Mouse (Mus musculus) CD4-positive, CD25-positive, alpha-beta regulatory T cell, adult 4 months (primary cell): ENCODE results near the gene Ccnt1. TPM values are rescaled to one million over a fixed set of nuclear protein-coding genes. Genes with fewer than 3 reads are reported as not detected.
"Not testable (repeated sequence)": the region's sequence is repeated elsewhere in the genome, so short reads cannot be mapped to it uniquely, and the experiment has no call there.

Experiments
- ATAC-seq: one replicate; pipeline ENCODE4 v1.8.0; 2017
- polyA plus RNA-seq, 2 experiments: library from polyadenylated mRNA; unstranded; fragments of 100-300 nt; shearing (Covaris generic); gene quantifications; one replicate each; pipeline ENCODE4 v1.2.1; 2017

The Ccnt1 gene
- polyA plus RNA-seq, 2 experiments from 2014 or later, result 103 to 104 TPM

DNA sequence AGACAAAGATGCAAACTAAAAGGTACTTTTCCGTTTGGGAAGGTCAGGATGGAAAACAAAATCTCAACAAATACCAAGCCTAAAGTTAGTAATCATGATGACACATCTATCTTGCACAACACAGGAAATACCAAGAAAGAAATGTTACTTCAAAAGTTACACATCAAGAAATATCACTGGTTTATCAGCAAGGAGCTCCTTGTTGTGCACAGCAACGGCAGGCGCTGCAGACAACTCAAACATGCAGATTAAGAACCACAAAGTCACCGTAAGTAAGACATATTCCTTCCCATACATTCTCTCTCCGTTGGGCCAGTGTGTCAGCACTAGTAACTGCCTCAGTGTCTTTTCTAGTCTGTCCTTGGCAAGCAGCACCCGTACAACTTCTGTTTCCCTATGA is 29.7 kb downstream of the Ccnt1 start:
- no peak for ATAC-seq

DNA sequence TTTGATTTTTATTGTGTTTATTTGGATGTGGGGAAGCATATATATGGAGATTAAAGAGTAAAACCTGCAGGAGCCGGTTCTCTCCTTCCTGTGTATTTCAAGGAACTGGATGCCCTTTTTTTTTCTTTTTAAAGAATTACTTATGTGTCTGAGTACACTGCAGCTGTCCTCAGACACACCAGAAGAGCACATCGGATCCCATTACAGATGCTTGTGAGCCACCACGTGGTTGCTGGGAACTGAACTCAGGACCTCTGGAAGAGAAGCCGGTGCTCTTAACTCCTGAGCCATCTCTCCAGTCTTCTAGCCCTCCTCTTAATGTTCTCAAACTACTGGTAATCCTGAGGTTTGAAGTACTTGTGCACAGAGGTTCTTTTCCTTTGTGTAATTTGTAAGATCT is 32.8 kb downstream of the Ccnt1 start:
- no peak for ATAC-seq

DNA sequence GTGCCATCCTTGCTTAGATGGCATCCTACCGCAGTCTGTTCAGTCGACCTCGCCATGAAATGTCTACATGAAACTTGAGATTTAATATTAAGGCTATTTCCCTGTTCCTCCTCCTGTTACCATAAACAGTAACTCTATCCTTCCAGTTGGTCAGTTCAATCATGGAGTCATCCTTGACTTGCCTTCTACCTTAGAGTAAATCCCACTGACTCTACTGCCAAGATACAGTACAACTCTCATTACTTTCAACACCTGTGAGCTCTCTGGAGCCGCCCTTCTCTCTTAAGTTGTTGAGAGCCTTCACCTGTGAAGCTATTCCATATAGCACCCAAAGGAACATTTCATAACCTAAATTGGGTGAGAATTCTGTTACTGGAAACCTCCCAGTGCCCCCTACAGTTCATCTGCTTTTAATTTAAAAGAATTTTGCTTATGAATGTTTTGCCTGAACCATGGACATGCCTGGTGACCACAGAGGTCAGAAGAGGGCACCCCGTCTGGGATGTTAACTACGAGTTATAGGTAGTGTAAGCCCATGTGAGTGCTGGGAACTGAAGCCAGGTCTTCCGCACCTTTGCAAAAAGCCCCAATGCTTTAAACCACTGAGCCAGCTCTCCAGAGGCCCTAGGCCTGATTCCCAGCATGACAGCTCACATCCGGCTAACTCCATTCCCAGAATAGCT is 33.8 kb downstream of the Ccnt1 start:
- no peak for ATAC-seq

DNA sequence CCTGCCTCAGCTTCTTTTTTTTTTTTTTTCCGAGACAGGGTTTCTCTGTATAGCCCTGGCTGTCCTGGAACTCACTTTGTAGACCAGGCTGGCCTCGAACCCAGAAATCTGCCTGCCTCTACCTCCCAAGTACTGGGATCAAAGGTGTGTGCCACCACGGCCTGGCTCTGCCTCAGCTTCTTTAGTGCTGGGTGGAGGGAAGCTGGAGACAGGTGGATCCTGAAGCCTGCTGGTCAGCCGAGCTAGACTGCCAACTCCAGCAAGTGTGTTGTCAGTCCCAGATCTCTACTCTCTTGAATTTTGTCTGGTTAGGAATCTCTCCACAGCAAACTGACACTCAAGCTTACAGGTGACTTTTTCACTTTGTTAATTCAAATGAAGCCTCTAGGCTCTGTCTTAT is 34.8 kb downstream of the Ccnt1 start:
- no peak for ATAC-seq

DNA sequence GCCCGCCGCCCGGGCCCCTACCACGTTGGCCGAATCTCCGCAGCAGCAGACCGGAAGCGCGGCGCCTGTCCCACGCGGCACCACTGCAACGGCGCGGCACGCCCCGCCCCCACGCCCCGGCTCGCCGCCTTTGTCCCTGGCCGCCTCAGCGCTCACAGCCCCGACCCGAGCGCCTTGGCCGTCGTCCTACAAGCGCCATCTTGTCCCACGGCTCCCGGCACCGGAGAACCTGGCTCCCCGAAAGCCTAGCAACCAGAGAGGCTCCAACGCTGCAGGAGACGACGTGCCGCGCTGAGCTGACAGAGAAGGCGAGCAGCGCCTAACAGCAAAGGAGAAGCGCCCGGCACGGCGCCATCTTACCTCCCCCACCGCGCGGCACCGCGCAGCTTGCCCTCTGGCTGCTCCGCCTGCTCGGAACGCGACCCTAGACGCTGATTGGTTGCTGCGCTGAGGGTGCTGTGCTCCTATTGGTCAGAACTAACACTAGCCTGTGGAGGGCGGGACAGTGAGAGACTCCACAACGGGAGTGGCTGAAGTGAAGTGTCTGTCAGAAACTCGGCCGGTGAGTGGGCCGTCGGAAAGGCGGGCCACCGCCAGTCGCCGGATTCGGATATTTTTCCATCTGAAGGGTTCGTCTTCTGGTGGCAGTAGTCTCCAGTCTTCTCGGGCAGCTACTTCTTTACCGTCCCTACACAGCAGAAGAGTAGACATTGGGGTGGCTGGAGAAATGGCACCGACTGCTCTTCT is 36.7 kb downstream of the Ccnt1 start, which contains the start of gene Kansl2:
Gene Kansl2 (minus strand): TSS at position 384 of the 747 bp plus-strand sequence.
- ATAC-seq, result peak; percentile 99

DNA sequence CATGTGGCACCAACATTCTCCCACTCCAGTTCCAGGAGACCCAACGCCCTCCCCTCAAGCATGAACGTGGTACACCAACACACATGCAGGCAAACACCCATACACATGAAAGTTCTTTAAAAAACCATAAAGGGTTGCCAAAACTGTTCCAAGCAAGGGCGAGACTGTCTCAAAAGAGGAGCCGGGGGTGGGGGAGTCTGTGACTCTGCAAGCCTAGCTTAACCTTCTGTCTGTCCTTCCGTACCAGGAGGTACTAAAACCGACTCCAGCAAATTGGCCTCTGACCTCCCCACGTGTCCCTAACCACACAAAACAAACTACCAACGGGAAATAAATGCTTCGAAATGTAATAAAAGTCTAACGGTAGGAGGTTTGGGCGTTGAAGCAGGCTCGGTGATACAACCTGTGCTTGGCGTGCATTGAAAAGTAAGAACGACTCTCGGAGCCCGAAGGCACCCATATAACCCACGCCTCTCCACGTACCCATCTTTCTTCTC is 37.6 kb downstream of the Ccnt1 start:
- ATAC-seq, result no peak

DNA sequence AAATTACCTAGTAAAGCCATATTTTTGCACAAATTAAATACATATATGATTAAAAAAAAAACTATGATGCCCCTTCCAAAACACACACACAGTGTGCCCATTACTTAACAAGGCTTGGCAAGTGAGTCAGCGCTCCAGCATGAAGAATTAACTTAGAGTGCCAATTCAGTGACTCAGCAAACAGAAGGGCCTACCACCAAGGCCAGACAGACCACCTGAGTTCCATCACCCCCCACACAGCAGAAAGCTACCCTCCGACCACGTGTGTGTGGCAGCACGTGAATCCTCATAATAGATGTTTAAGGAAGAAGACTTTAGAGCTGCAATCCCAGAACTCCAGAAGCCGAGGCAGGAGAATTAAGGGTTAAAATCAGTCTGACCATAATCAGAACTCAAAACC is 38.4 kb downstream of the Ccnt1 start:
- no peak for ATAC-seq

DNA sequence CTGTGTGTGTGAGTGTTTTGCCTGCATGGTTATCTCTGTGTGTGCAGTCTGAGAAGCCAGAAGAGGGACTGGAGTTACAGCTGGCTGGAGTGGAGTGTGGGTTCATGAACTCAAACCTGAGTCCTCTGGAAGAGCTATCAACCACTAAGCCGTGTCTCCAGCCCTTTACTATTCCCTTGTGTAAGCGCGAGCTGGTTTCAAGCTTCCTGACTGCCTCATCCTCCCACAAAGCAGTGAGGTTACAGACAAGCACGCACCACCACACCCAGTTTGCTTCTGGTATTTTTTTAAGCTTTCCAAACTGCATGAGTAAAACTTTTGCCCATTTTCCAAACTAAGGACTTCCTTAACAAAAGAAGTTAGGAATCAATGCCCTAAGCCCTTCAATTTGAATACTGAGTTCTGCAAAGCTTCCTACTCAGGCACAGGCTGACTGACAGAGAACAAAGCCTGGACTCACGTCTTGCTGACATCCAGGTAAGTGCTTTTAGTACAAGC is 42.6 kb downstream of the Ccnt1 start:
- ATAC-seq, result no peak

DNA sequence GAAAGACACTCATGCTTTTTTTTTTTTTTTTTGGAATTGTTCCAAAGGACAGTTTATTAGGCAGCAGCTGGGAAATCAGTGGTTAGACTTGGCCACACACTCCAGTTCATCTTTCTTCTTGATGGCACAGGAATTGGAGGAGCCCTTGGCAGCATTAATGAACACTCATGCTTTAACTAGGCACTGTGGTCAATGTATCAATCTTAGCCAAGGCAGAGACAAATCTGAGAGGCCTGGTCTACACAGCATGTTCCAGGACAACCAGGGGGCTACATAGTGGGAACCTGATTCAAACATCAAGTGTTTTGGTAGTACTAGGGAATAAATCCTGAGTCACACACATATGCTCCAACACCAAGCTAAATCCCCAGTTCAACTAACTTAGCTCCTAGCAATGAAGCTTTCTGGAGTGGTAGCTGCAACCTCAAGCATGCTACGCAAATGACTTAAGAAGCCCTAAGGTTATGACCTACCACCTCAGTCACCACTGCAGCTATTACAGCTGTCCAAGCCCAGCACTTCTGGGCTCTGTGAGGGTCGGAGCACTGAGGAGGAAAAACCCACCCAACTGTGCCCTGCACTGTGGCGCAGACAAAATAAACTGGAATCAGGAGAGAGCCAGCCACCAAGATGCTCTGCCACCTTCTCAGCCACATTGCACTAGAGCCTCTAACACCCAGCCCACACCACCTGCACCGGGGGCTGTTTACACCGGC is 43.5 kb downstream of the Ccnt1 start:
- no peak for ATAC-seq

DNA sequence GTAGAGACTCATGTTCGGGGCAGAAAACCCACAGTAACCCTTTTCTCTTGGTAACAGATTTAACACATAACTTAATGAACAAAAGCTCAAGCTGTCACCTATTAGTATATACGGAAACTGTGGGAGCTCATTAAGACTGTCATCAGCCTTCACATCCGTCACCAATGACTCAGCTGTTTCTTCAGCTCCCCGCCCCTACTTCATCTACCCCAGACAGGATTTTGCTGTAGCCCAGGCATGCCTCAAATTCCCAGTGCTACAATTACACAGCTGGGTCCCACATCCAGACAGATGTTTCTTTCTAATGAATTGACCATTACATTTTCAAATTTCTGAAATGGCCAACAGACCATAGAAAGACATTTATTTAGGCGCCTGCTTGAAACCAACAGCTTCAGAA is 44.7 kb downstream of the Ccnt1 start:
- no peak for ATAC-seq

DNA sequence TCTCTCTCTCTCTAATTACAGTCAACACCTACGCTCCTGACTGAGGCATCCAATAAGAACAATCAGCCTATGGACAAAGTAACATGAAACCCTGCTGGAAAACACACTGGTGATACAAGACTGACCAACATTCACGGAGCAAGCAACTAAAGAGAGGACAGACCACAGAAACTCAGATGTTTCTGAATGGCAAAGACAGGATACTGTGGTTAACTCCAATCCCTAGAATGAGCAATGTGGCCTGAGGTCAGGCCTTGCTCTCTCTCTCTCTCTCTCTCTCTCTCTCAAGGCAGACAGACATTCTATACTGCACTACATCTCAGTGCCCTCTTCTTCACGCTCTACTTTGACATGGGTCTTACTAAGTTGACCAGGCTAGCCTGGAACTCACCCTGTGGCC is 49.5 kb downstream of the Ccnt1 start:
- no peak for ATAC-seq

DNA sequence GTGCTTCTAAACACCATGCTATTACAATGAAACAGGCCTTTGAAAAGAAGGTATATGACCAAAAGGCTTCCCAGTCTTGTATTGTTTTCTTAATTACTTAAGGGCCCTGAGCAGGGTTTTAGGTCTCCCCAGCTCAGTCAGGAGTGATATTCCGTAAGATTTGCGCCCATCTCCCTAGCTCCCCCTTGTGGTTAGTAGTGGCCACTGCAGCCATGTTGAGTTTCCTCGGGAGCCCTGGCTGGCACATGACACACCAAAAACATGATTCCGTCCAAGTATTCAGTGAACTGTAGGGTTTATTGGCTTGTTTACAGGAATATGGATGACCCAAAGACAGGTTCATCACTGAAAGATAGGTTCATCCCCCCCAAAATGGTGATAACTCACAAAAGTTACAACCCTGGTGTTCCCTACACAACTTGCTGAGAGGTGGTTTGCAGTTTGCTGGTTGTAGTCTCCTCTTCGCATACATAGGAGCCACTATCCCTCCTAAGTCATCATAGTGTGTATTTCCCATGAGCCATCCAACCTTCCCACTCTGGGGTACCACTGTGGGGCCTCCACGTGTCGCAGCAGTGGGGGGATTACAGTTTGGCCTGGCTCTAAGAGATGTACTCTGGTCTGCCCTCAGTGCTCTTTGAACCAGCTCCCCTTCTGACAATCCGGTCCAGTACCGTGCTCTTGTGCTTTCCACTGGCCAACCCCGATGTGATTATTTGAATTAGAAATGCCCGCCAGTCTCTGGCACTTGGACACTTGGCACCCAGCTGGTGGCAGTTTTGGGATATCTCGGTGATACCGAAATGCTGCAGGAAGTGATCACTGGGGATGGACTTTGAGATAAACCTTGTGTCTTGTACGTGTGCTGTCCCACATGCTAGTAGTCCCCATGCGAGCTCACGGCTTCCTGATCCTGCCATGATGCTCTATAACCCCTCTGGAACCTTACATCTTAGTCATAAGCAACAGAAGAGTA is 53.1 kb downstream of the Ccnt1 start:
- no peak for ATAC-seq

DNA sequence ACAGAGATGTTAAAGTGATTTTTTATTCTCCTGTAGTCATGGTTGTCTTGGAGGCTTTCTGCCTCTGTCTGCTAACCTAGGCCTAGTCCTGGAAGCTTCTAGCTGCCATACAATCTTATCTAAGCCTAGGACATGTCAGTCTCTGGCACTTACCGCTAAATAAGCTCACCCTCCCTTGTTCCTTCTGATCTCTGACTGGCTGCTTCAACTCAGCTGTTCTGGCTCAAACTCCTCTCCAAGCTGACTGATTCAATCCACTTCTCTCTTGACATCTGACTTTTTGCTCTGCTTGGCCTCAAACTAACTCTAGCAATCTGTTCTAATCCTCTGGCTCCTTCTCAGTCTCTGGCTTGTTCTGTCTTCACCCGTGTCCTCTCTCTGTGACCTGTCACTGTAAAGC is 55.9 kb downstream of the Ccnt1 start:
- ATAC-seq, result not testable (repeated sequence)

DNA sequence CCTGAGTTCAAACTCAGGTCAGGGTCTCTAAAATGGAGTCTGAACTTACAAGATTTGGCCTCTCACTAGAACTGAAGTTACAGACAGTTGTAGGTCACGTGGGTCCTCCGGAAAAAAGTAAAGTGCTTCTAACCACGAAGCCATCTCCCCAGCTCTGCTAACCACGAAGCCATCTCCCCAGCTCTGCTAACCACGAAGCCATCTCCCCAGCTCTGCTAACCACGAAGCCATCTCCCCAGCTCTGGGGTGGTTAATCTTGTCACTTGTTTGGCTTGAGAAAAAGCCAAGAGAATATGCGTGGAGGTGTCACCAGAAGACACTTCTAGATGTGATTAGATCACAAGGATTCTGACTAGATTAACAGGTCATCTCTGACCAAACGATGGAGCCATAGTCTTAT is 56.6 kb downstream of the Ccnt1 start:
- ATAC-seq, result peak; percentile 70

DNA sequence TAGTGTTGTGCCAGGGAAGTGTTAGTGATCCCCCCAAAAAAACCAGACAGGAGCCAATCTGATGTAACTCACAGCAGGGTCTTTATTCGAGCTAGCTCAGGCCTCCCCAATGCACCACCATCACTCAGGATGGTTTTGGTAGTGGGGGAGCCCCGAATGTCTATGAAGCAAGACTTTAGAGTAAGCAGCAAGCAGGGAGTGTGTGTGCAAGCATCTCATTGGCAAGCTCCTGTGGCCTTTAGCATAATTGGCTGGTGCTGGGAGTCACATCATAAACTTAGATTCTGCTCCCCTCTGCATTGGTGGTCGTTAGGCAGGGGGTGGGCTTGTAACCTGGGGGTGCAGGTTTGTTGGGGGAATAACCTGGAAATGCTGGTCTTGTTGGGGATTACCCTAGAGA is 57.0 kb downstream of the Ccnt1 start:
- ATAC-seq, result peak; percentile 24

DNA sequence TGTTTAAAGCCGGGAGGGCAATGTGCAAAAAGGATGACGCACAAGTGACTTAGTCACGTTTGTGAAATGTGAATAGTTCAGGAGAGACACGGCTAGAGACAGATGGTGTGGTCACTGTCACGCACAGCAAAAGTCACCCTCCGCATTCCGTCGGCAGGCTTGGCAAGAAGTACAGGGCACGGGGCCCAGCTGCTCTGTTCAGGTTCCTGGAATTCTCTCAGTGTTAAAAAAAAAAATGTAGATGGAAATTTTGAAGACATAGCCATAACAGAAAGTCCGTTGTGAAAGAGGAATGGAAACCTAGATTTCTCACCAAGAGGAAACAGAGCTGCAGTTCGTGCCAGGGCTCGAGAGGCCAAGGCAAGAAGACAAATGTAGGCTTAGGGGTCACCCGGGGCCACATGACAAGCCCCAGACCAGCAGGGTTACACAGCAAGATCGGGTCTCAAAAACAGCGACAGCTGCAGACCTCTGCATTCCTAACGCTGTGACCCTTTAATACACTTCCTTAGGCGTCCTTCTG is 57.9 kb downstream of the Ccnt1 start:
- no peak for ATAC-seq

DNA sequence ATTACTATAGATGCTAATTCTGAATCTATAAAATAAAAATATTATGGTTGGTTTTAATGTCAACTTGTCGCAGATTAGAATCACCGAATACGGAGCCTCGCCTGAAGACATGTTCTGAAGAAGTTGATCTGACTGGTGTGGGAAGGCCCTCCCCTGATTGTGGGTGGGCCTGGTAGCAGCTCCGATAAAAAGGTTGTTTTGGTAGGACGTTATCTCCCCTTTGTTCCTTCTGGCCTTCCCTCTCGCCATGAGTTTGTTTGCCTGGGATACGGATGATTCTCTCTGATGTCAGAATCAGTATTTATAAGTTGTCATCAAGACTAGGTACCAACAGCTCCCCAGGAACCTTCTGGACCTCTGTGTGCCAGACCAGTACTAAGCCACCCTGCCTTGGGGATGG is 58.5 kb downstream of the Ccnt1 start:
- no peak for ATAC-seq

DNA sequence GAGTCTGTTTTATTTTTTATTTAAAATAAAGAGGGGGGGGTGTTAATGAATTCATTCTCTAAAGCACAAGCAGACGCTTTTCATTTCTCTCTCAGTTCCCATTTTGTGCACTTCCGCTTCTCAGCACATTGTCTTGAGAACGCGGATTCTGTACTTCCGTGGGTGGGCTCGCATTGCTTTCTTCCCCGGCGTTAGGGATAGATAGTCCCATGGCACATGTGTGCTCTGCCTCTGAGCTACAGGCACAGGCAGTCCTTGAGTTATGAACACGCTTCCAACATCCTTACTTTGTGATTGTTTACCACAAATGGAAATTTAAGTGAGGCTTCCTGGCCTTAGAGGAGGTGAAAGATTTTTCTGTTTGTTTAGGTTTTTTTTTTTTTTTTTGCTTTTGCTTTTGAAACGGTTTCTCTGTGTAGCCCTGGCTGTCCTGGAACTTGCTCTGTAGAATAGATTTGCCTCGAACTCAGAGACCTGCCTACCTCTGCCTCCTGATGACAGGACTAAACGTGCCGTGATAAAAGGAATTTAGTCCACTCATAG is 59.3 kb downstream of the Ccnt1 start:
- peak; percentile 22 for ATAC-seq

DNA sequence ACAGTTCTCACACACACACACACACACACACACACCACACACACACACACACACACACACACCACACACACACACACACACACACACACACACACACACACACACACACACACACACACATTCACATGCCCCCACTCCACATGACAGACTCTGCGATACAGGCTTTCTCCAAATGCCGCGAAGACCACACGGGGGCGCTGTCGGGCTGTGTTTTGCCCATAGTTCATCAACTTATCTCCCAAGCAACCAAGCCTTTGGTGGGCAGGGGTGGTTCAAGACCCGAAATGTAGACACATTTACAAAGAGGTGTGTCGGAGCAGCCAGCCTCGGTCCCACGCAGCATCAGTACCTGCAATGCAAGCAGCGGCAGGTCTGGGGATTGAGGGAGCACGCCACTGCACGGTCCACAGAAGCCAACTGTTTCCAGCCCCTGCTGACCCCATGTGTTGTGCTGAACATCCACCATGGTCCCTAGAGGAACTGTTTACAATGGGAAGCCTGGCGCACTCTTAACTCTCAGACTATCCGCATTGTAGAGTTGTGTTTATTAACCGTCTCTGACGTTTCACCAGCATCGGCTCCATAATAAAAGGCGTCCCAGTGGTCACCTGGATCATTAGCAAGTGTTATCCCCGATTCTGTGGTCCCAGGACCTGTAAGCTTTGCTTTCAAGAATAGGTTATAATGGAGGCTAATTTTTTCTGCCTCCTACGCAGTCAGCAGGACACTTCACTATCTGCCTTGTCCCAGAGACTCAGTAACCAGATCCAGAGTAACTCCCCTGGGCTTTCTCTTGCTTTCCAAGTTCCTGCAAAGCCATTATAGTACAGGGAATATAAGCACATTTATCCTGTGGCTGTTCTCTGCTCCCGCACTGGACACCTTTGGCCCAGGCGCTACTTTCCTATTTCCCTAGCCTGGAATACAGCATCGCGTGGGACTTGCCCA is 60.0 kb downstream of the Ccnt1 start:
- ATAC-seq, result peak; percentile 51

DNA sequence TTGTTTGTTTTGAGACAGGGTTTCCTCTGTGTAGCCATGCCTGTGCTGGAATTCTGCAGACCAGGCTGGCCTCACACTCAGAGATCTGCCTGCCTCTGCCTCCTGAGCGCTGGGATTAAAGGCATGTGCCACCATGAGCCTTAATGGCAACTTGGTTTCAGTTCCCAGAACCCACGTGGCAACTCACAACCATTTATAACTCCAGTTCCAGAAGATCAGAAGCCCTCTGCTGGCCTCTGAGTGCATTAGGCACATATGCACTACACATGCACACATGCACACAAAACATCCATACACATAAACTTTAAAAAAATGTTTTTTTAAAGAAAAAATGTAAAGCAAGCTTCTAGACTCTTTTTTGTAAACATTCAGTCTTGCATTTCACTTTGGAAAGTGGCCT is 61.3 kb downstream of the Ccnt1 start:
- no peak for ATAC-seq
